Mouse (Mus musculus) CH12.LX (cell line): ENCODE data around the gene Myo19. TPM values are rescaled to one million over a fixed set of nuclear protein-coding genes. Genes with fewer than 3 reads are reported as not detected.

Experiments used
- DNase-seq: peaks from one replicate; pipeline ENCODE4 v3.0.0-alpha.2; 2013; ENCODE audit errors: extremely low read depth
- H3K27ac ChIP-seq: 2 replicates; pipeline ENCODE4 v1.5.1; 2012; ENCODE audit warnings: low read depth, mild to moderate bottlenecking, control low read depth, moderate library complexity; ENCODE audit not compliant: insufficient read depth
- H3K27me3 ChIP-seq: replicated peaks from 2 replicates; pipeline ENCODE3; 2012; ENCODE audit warnings: inconsistent platforms
- H3K36me3 ChIP-seq, 2 experiments: replicated peaks in 1 of 2; 2 replicates each; pipeline versions ENCODE3 to v1.6.1; 2012; ENCODE audit warnings: inconsistent platforms in 1 of 2, low read length in 1 of 2, mild to moderate bottlenecking in 1 of 2, mixed read lengths in 1 of 2, moderate library complexity in 1 of 2; ENCODE audit not compliant: control insufficient read depth in 1 of 2, insufficient read depth in 1 of 2
- H3K4me1 ChIP-seq, 2 experiments: 2 replicates each; pipeline ENCODE4 v1.6.1; 2012; ENCODE audit warnings: inconsistent platforms in 1 of 2, moderate library complexity in 1 of 2; ENCODE audit not compliant: insufficient read depth in 2 of 2, control insufficient read depth in 1 of 2
- H3K4me2 ChIP-seq: 2 replicates; pipeline ENCODE4 v1.6.1; 2012; ENCODE audit warnings: low read depth, mild to moderate bottlenecking, control low read depth; ENCODE audit not compliant: poor library complexity, insufficient read depth, severe bottlenecking
- H3K4me3 ChIP-seq, 3 experiments: fragments of 150-350 bp in 1 of 3; sonication (generic) in 1 of 3; replicated peaks in 1 of 3; 2 replicates each; pipeline versions ENCODE3 to v1.5.1; 2011 to 2012; ENCODE audit warnings: low read depth in 2 of 3, low read length in 2 of 3, mild to moderate bottlenecking in 2 of 3, moderate library complexity in 2 of 3, control low read depth in 1 of 3, improper control_type of control experiment in 1 of 3, inconsistent platforms in 1 of 3, mixed read lengths in 1 of 3; ENCODE audit not compliant: poor library complexity in 1 of 3
- H3K79me2 ChIP-seq: replicated peaks from 2 replicates; pipeline ENCODE4 v1.6.1; 2012; ENCODE audit warnings: mild to moderate bottlenecking, moderate library complexity; ENCODE audit not compliant: control insufficient read depth, poor library complexity, insufficient read depth, severe bottlenecking; ENCODE audit errors: extremely low read depth
- H3K9ac ChIP-seq: 2 replicates; pipeline ENCODE4 v1.6.1; 2012; ENCODE audit warnings: low read depth, mild to moderate bottlenecking, control low read depth, moderate library complexity; ENCODE audit not compliant: insufficient read depth
- H3K9me3 ChIP-seq: replicated peaks from 2 replicates; pipeline ENCODE3; 2012; ENCODE audit warnings: low read length, inconsistent platforms, mixed read lengths
- BHLHE40 ChIP-seq: IDR thresholded peaks from 2 replicates; pipeline ENCODE4 v1.6.1; 2011; ENCODE audit warnings: mild to moderate bottlenecking, low read depth, low read length, improper control_type of control experiment
- CHD2 ChIP-seq: IDR thresholded peaks from 2 replicates; pipeline ENCODE4 v1.6.1; 2011; ENCODE audit warnings: low read length, improper control_type of control experiment
- EP300 ChIP-seq: IDR thresholded peaks from 2 replicates; pipeline ENCODE4 v1.6.1; 2011; ENCODE audit warnings: low read length, improper control_type of control experiment
- ETS1 ChIP-seq: conservative IDR thresholded peaks from 2 replicates; pipeline ENCODE4 v1.6.1; 2012; ENCODE audit warnings: low read depth, mild to moderate bottlenecking, inconsistent platforms, low read length, improper control_type of control experiment, moderate library complexity
- GABPA ChIP-seq: IDR thresholded peaks from 2 replicates; pipeline ENCODE4 v1.6.1; 2012; ENCODE audit warnings: low read depth, low read length, improper control_type of control experiment, inconsistent platforms; ENCODE audit not compliant: insufficient replicate concordance
- JUN ChIP-seq: IDR thresholded peaks from 2 replicates; pipeline ENCODE4 v1.6.1; 2011; ENCODE audit warnings: low read depth, mild to moderate bottlenecking, low read length, improper control_type of control experiment, moderate library complexity; ENCODE audit not compliant: insufficient read depth
- MAFK ChIP-seq: IDR thresholded peaks from 2 replicates; pipeline ENCODE4 v1.6.1; 2011; ENCODE audit warnings: low read length, improper control_type of control experiment; ENCODE audit not compliant: insufficient replicate concordance
- MAX ChIP-seq: IDR thresholded peaks from 2 replicates; pipeline ENCODE4 v1.6.1; 2011; ENCODE audit warnings: low read length, improper control_type of control experiment
- MYC ChIP-seq: IDR thresholded peaks from 2 replicates; pipeline ENCODE4 v1.6.1; 2011; ENCODE audit warnings: low read depth, mild to moderate bottlenecking, improper control_type of control experiment, low read length
- POLR2AphosphoS2 ChIP-seq: IDR thresholded peaks from 2 replicates; pipeline ENCODE4 v1.6.1; 2011; ENCODE audit warnings: low read depth, low read length, improper control_type of control experiment
- RAD21 ChIP-seq: IDR thresholded peaks from 2 replicates; pipeline ENCODE4 v1.6.1; 2011; ENCODE audit warnings: low read depth, mild to moderate bottlenecking, low read length, improper control_type of control experiment, moderate library complexity
- SIN3A ChIP-seq: IDR thresholded peaks from 2 replicates; pipeline ENCODE4 v1.6.1; 2012; ENCODE audit warnings: low read length, improper control_type of control experiment, inconsistent platforms
- TCF12 ChIP-seq: IDR thresholded peaks from 2 replicates; pipeline ENCODE4 v1.6.1; 2014; ENCODE audit warnings: low read depth, mild to moderate bottlenecking, inconsistent platforms, low read length, improper control_type of control experiment
- ZC3H11A ChIP-seq: IDR thresholded peaks from 2 replicates; pipeline ENCODE4 v1.6.1; 2012; ENCODE audit warnings: low read depth, mild to moderate bottlenecking, inconsistent platforms, low read length, improper control_type of control experiment
- ZKSCAN1 ChIP-seq: IDR thresholded peaks from 2 replicates; pipeline ENCODE4 v1.6.1; 2012; ENCODE audit warnings: low read depth, inconsistent platforms, low read length, improper control_type of control experiment, borderline replicate concordance
- ZNF384 ChIP-seq: IDR thresholded peaks from 2 replicates; pipeline ENCODE4 v1.6.1; 2012; ENCODE audit warnings: low read depth, low read length, improper control_type of control experiment, inconsistent platforms
- dilution Hi-C: fragments of 300-500 bp; cut with MboI; formaldehyde crosslinking; loops from 2 replicates; pipeline ENCODE4 v1.14.3; 2020; ENCODE audit warnings: low sequenced_read_pairs; ENCODE audit not compliant: extremely low pct_unique_long_range_greater_than_20kb, extremely low pct_ligation_motif_present
- in situ Hi-C: fragments of 300-500 bp; cut with MboI; formaldehyde crosslinking; loops from 3 replicates; pipeline ENCODE4 v1.14.3; 2019; ENCODE audit warnings: low sequenced_read_pairs, low pct_ligation_motif_present, low pct_unique_long_range_greater_than_20kb, mixed read lengths
- polyA plus RNA-seq: library from polyadenylated mRNA; unstranded; fragments of >175 nt; gene quantifications from 2 replicates; pipeline ENCODE4 v1.2.1, GENCODE M21; 2012; ENCODE audit warnings: low read depth; ENCODE audit not compliant: insufficient read length
- total RNA-seq, 2 experiments: library from RNA; depleted of rRNA; stranded (reverse); fragments of 300-350 nt in 1 of 2; fragments of >200 nt in 1 of 2; gene quantifications; 2 replicates each; pipeline ENCODE4 v1.2.3; 2012 to 2014

Gene Myo19
- total and polyA plus RNA-seq, 3 experiments = 8.0 to 27.1 (median 9.1) TPM

- dilution Hi-C loops (no loop called here), in situ Hi-C loops (no loop called here)
- Histone ChIP-seq H3K4me3 (no peak overlapping the region), H3K4me2 (no peak overlapping the region), H3K79me2 (no peaks in the 10 kb centered on the region), H3K4me1 (no peaks in the 10 kb centered on the region), H3K27me3 (no peaks in the 10 kb centered on the region), H3K9ac (no peak overlapping the region), H3K27ac (no peak overlapping the region), H3K9me3 (no peaks in the 10 kb centered on the region), H3K36me3 (peaks cover 57 to 89% of the 10 kb centered on the region in 2 experiments)
- no peak for DNase-seq
- no peak for TF ChIP-seq BHLHE40
- TF ChIP-seq ZC3H11A = no peak
- no peak for TF ChIP-seq SIN3A
- no peak for TF ChIP-seq ETS1
- TF ChIP-seq CHD2 = no peak
- no peak for TF ChIP-seq MAFK
- TF ChIP-seq RAD21 = no peak
- no peak for TF ChIP-seq JUN
- no peak for TF ChIP-seq MYC
- TF ChIP-seq POLR2AphosphoS2 = no peak
- no peak for TF ChIP-seq ZNF384
- TF ChIP-seq MAX = no peak
- TF ChIP-seq TCF12 = no peak
These were observed 11.8 kb downstream of the Myo19 start for GRCm38 (mm10) chr11:84891705-84892104.

- H3K4me1 ChIP-seq = no peaks in the 10 kb centered on the region
- H3K4me3 ChIP-seq = no peak overlapping the region
- DNase-seq = no peak
- H3K79me2 ChIP-seq = no peaks in the 10 kb centered on the region
- in situ Hi-C loops = no loop called here
- H3K27ac ChIP-seq = no peak overlapping the region
- H3K27me3 ChIP-seq = no peaks in the 10 kb centered on the region
- H3K9ac ChIP-seq = no peak overlapping the region
- TF ChIP-seq CHD2 = no peak
- TF ChIP-seq ZKSCAN1 = no peak
- TF ChIP-seq, all 38 proteins: peak for 0
- no peak overlapping the region for H3K4me2 ChIP-seq
- dilution Hi-C loops = no loop called here
- H3K36me3 ChIP-seq = peaks cover 61 to 90% of the 10 kb centered on the region in 2 experiments
- H3K9me3 ChIP-seq = no peaks in the 10 kb centered on the region
These were observed 13.2 kb downstream of the Myo19 start for GRCm38 (mm10) chr11:84893113-84893512.

GRCm38 (mm10) chr11:84904597-84905144, 24.7 kb downstream of the Myo19 start:
- H3K4me2 ChIP-seq = no peak overlapping the region
- H3K27ac ChIP-seq = no peak overlapping the region
- TF ChIP-seq GABPA = no peak
- TF ChIP-seq EP300 = peak; percentile 35; the same call in 1 of the 2 replicates
- DNase-seq = no peak
- peaks cover 87 to 97% of the 10 kb centered on the region in 2 experiments for H3K36me3 ChIP-seq
- peaks cover 0 to 5% of the 10 kb centered on the region in 2 experiments; a peak in 1 of 4 replicates for H3K4me1 ChIP-seq
- no peaks in the 10 kb centered on the region for H3K79me2 ChIP-seq
- no peak overlapping the region for H3K4me3 ChIP-seq
- H3K9me3 ChIP-seq = no peaks in the 10 kb centered on the region
- no peak overlapping the region for H3K9ac ChIP-seq
- in situ Hi-C loops (no loop called here), dilution Hi-C loops (no loop called here)
- no peaks in the 10 kb centered on the region for H3K27me3 ChIP-seq
